Mouse (Mus musculus) C2C12 (cell line): ENCODE results near the gene 2010109A12Rik. TPM values are rescaled to one million over a fixed set of nuclear protein-coding genes. Genes with fewer than 3 reads are reported as not detected.
A peak's percentile ranks its signal among the peaks of the same experiment; 100 is the strongest.

Experiments
- H3K27me3 ChIP-seq: one replicate; pipeline ENCODE4 v1.6.1; 2011; ENCODE audit not compliant: control insufficient read depth, insufficient read depth, insufficient read length
- H3K36me3 ChIP-seq: one replicate; pipeline ENCODE4 v1.6.1; 2011; ENCODE audit not compliant: control insufficient read depth, insufficient read depth
- H3K4me3 ChIP-seq: one replicate; pipeline ENCODE4 v1.5.1; 2011; ENCODE audit warnings: mild to moderate bottlenecking, control low read depth; ENCODE audit not compliant: poor library complexity, insufficient read depth, severe bottlenecking
- H3K79me2 ChIP-seq: one replicate; pipeline ENCODE4 v1.6.1; 2011; ENCODE audit not compliant: control insufficient read depth, insufficient read depth
- H3K79me3 ChIP-seq: one replicate; pipeline ENCODE4 v1.6.1; 2011; ENCODE audit warnings: low read depth, control low read depth
- H3ac ChIP-seq: one replicate; pipeline ENCODE3; 2011; ENCODE audit warnings: low read depth; ENCODE audit not compliant: control insufficient read depth, insufficient read length
- CEBPB ChIP-seq: IDR thresholded peaks from one replicate; pipeline ENCODE4 v1.6.1; 2011; ENCODE audit warnings: low read depth, mild to moderate bottlenecking, control low read depth, moderate library complexity
- CTCF ChIP-seq: IDR thresholded peaks from one replicate; pipeline ENCODE4 v1.5.1; 2011; ENCODE audit not compliant: control insufficient read depth, insufficient read depth, insufficient read length
- FOSL1 ChIP-seq: IDR thresholded peaks from one replicate; pipeline ENCODE4 v1.8.0; 2011; ENCODE audit warnings: mild to moderate bottlenecking, low read length; ENCODE audit not compliant: poor library complexity, insufficient read depth, severe bottlenecking
- MAX ChIP-seq: IDR thresholded peaks from one replicate; pipeline ENCODE4 v1.6.1; 2011; ENCODE audit warnings: mild to moderate bottlenecking, control low read depth
- MYOD1 ChIP-seq: IDR thresholded peaks from one replicate; pipeline ENCODE4 v1.6.1; 2011; ENCODE audit warnings: low read depth; ENCODE audit not compliant: control insufficient read depth, insufficient read length
- MYOG ChIP-seq: IDR thresholded peaks from one replicate; pipeline ENCODE4 v1.6.1; 2011; ENCODE audit not compliant: control insufficient read depth, insufficient read length; ENCODE audit errors: extremely low read depth
- long read RNA-seq, 2 experiments: library from polyadenylated mRNA; unstranded; transcript quantifications; one replicate each; pipeline ENCODE4 v2.0.0; 2019 to 2020
- polyA plus RNA-seq: library from polyadenylated mRNA; unstranded; fragments of >200 nt; fragmentation: generic; extraction: Trizol; gene quantifications from one replicate; pipeline ENCODE4 v1.2.1, GENCODE M21; 2012; ENCODE audit warnings: missing spikeins

2010109A12Rik gene
- not detected for polyA plus RNA-seq
- long read RNA-seq, experiment 1 = 0 reads
- long read RNA-seq, experiment 2 = 0 reads

GRCm38 (mm10) chr5:93206109-93207005, at the start of gene 2010109A12Rik, which contains the start of gene Ccni:
TSS of gene 2010109A12Rik (plus strand) at chr5:93206518.
TSS of gene Ccni (minus strand) at chr5:93206495.
- Histone ChIP-seq H3ac (peak within 1 kb of the TSS; percentile 55), H3K27me3 (no peaks in the 10 kb centered on the region), H3K36me3 (peaks cover 6% of the 10 kb centered on the region), H3K4me3 (peak within 1 kb of the TSS; percentile 63), H3K79me3 (peaks cover 25% of the 10 kb centered on the region), H3K79me2 (peaks cover 34% of the 10 kb centered on the region)
- no peak for TF ChIP-seq MYOD1
- no peak for TF ChIP-seq FOSL1
- TF ChIP-seq MAX = peak; percentile 76
- TF ChIP-seq MYOG = no peak
- no peak for TF ChIP-seq CEBPB

- no peak for TF ChIP-seq MYOG
- TF ChIP-seq CTCF = peak; percentile 22
- Histone ChIP-seq H3K79me3 (no peaks in the 10 kb centered on the region), H3ac (no peak overlapping the region), H3K36me3 (peaks cover 77% of the 10 kb centered on the region), H3K27me3 (no peaks in the 10 kb centered on the region), H3K79me2 (no peaks in the 10 kb centered on the region), H3K4me3 (no peak overlapping the region)
These were observed 42.8 kb upstream of the 2010109A12Rik start for GRCm38 (mm10) chr5:93163541-93163940.

- Histone ChIP-seq H3ac (no peak overlapping the region), H3K36me3 (peaks cover 81% of the 10 kb centered on the region), H3K79me3 (no peaks in the 10 kb centered on the region), H3K4me3 (no peak overlapping the region), H3K79me2 (no peaks in the 10 kb centered on the region), H3K27me3 (no peaks in the 10 kb centered on the region)
- no peak for TF ChIP-seq FOSL1
- peak; percentile 33 for TF ChIP-seq CEBPB
These were observed 38.3 kb upstream of the 2010109A12Rik start for GRCm38 (mm10) chr5:93167919-93168516.

- Histone ChIP-seq H3K4me3 (no peak overlapping the region), H3K79me2 (no peaks in the 10 kb centered on the region), H3K27me3 (no peaks in the 10 kb centered on the region), H3K79me3 (no peaks in the 10 kb centered on the region), H3ac (no peak overlapping the region), H3K36me3 (peaks cover 84% of the 10 kb centered on the region)
- TF ChIP-seq FOSL1 (no peak), MAX (no peak), CTCF (no peak), CEBPB (no peak), MYOG (no peak)
These were observed 37.7 kb upstream of the 2010109A12Rik start for GRCm38 (mm10) chr5:93168654-93169053.

DNA sequence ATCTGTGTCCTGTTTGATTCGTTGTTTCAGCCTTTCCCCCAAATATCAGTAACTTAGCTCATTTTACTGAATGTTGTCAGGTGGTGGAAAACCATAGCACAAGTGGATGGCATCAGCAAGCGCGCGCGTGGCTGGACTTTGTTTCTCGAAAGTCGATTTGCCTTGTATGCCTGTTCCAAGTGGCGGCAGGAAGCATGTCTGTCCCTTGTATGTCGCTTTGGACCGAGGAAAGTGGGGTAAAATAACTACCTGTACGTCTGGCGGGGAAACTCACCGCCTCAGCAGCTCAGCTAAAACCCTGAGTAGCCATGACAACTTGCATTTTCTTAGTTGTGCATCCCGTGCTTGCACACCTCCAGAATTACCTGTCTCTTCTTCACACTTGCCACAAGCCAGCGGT, 34.9 kb upstream of the 2010109A12Rik start:
- no peaks in the 10 kb centered on the region for H3K79me2 ChIP-seq
- no peak for TF ChIP-seq MYOD1
- TF ChIP-seq CTCF = no peak
- peaks cover 67% of the 10 kb centered on the region for H3K36me3 ChIP-seq

GRCm38 (mm10) chr5:93172536-93172935, 33.8 kb upstream of the 2010109A12Rik start:
- H3K79me2 ChIP-seq = no peaks in the 10 kb centered on the region
- no peak overlapping the region for H3K4me3 ChIP-seq
- no peaks in the 10 kb centered on the region for H3K79me3 ChIP-seq
- H3ac ChIP-seq = no peak overlapping the region
- TF ChIP-seq CTCF (no peak), MAX (no peak), CEBPB (no peak)
- H3K36me3 ChIP-seq = peaks cover 64% of the 10 kb centered on the region
- H3K27me3 ChIP-seq = no peaks in the 10 kb centered on the region

More for the DNA sequence above, 34.9 kb upstream of the 2010109A12Rik start:
- H3K4me3 ChIP-seq = no peak overlapping the region
- no peaks in the 10 kb centered on the region for H3K79me3 ChIP-seq
- no peak overlapping the region for H3ac ChIP-seq
- no peaks in the 10 kb centered on the region for H3K27me3 ChIP-seq

DNA sequence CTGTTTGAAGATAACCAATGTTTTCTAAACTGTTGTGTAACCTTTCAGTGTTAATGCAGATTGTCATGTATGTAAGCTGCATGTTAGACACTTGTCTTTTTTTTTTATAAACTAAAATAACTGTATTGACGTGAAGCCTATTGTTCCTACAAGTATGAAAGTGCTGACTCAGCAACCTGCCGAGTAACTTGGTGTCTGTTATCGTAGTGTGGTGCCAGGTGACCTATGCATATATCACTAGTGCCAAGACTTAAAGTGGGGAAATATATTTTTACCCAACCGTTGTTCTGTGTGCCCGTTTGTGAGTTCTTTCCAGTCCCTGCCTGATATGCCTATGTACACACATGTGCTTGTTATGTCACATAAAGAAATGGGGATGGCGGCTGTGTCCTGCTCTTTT, 31.6 kb upstream of the 2010109A12Rik start:
- H3K36me3 ChIP-seq = peaks cover 61% of the 10 kb centered on the region
- TF ChIP-seq MYOD1 = no peak
- no peak for TF ChIP-seq FOSL1
- no peak for TF ChIP-seq CEBPB
- TF ChIP-seq CTCF = no peak
- no peaks in the 10 kb centered on the region for H3K79me2 ChIP-seq
- H3ac ChIP-seq = no peak overlapping the region
- H3K4me3 ChIP-seq = no peak overlapping the region
- H3K79me3 ChIP-seq = no peaks in the 10 kb centered on the region
- no peaks in the 10 kb centered on the region for H3K27me3 ChIP-seq
